Mouse (Mus musculus) layer of hippocampus, adult 2 months (tissue): ENCODE measurements around the gene Ccdc6. TPM values are rescaled to one million over a fixed set of nuclear protein-coding genes. Genes with fewer than 3 reads are reported as not detected.
A peak's percentile ranks its signal among the peaks of the same experiment; 100 is the strongest.

ENCODE experiments used
- DNase-seq, 2 experiments: peaks; one replicate each; pipeline ENCODE4 v3.0.0; 2022; ENCODE audit warnings: low spot score in 2 of 2
- H3K27ac ChIP-seq: fragments of 200-600 bp; 2 replicates; pipeline ENCODE4 v1.8.1; 2022
- H3K4me3 ChIP-seq: fragments of 200-600 bp; 2 replicates; pipeline ENCODE4 v1.8.1; 2022; ENCODE audit warnings: mild to moderate bottlenecking
- CTCF ChIP-seq: fragments of 200-600 bp; conservative IDR thresholded peaks from 2 replicates; pipeline ENCODE4 v1.8.1; 2022; ENCODE audit warnings: antibody characterized with exemption, mild to moderate bottlenecking, moderate library complexity
- total RNA-seq, 2 experiments: library from RNA; stranded (reverse); gene quantifications; 2 replicates each; pipeline ENCODE4 v1.2.3; 2021

Ccdc6 gene
- total RNA-seq, 2 experiments from 2014 or later, result 60.5 to 65.6 TPM

GRCm38 (mm10) chr10:70121406-70121695 is 24.4 kb downstream of the Ccdc6 start:
- Histone ChIP-seq H3K4me3 (no peak overlapping the region), H3K27ac (no peak overlapping the region)
- no peak for DNase-seq
- TF ChIP-seq CTCF, result no peak

- DNase-seq, result no peak
- no peak for TF ChIP-seq CTCF
- H3K4me3 ChIP-seq, result no peak overlapping the region
- no peak overlapping the region for H3K27ac ChIP-seq
Measured at GRCm38 (mm10) chr10:70123454-70123853, 26.5 kb downstream of the Ccdc6 start.

- Histone ChIP-seq H3K4me3 (no peak overlapping the region), H3K27ac (no peak overlapping the region)
- DNase-seq, result no peak
- no peak for TF ChIP-seq CTCF
Measured at GRCm38 (mm10) chr10:70125491-70125890, 28.6 kb downstream of the Ccdc6 start.

- H3K4me3 ChIP-seq, result no peak overlapping the region
- no peak for TF ChIP-seq CTCF
- H3K27ac ChIP-seq, result no peak overlapping the region
- DNase-seq, result no peak
Measured at GRCm38 (mm10) chr10:70127273-70127672, 30.4 kb downstream of the Ccdc6 start.

- no peak for DNase-seq
- Histone ChIP-seq H3K4me3 (no peak overlapping the region), H3K27ac (no peak overlapping the region)
- peak; percentile 35 for TF ChIP-seq CTCF
Measured at GRCm38 (mm10) chr10:70128408-70128807, 31.5 kb downstream of the Ccdc6 start.

GRCm38 (mm10) chr10:70132087-70132560 is 35.2 kb downstream of the Ccdc6 start:
- Histone ChIP-seq H3K4me3 (no peak overlapping the region), H3K27ac (no peak overlapping the region)
- DNase-seq, result no peak
- TF ChIP-seq CTCF, result no peak

GRCm38 (mm10) chr10:70132714-70133113 is 35.8 kb downstream of the Ccdc6 start:
- H3K4me3 ChIP-seq, result no peak overlapping the region
- TF ChIP-seq CTCF, result no peak
- no peak for DNase-seq
- no peak overlapping the region for H3K27ac ChIP-seq

- DNase-seq, result peak; percentile 27 to 46
- no peak for TF ChIP-seq CTCF
- no peak overlapping the region for H3K4me3 ChIP-seq
- H3K27ac ChIP-seq, result no peak overlapping the region
Measured at GRCm38 (mm10) chr10:70133188-70133587, 36.3 kb downstream of the Ccdc6 start.

- no peak overlapping the region for H3K27ac ChIP-seq
- H3K4me3 ChIP-seq, result no peak overlapping the region
- DNase-seq, result no peak
- TF ChIP-seq CTCF, result peak; percentile 71
Measured at GRCm38 (mm10) chr10:70135680-70136079, 38.8 kb downstream of the Ccdc6 start.

- no peak overlapping the region for H3K27ac ChIP-seq
- no peak for DNase-seq
- TF ChIP-seq CTCF, result peak; percentile 61
- H3K4me3 ChIP-seq, result no peak overlapping the region
Measured at GRCm38 (mm10) chr10:70137652-70138051, 40.7 kb downstream of the Ccdc6 start.

- Histone ChIP-seq H3K27ac (no peak overlapping the region), H3K4me3 (no peak overlapping the region)
- no peak for DNase-seq
- TF ChIP-seq CTCF, result no peak
Measured at GRCm38 (mm10) chr10:70138150-70138549, 41.2 kb downstream of the Ccdc6 start.

- no peak for DNase-seq
- no peak for TF ChIP-seq CTCF
- Histone ChIP-seq H3K4me3 (no peak overlapping the region), H3K27ac (no peak overlapping the region)
Measured at GRCm38 (mm10) chr10:70139368-70139767, 42.4 kb downstream of the Ccdc6 start.

GRCm38 (mm10) chr10:70140414-70140813 is 43.5 kb downstream of the Ccdc6 start:
- Histone ChIP-seq H3K4me3 (no peak overlapping the region), H3K27ac (no peak overlapping the region)
- no peak for DNase-seq
- TF ChIP-seq CTCF, result no peak

- peak overlapping the region; percentile 62; the same call in 1 of the 2 replicates for H3K27ac ChIP-seq
- H3K4me3 ChIP-seq, result no peak overlapping the region
- no peak for TF ChIP-seq CTCF
- DNase-seq, result peak; percentile 46 to 56
Measured at GRCm38 (mm10) chr10:70142623-70143022, 45.7 kb downstream of the Ccdc6 start.

- DNase-seq, result no peak
Measured at GRCm38 (mm10) chr10:70144004-70144557, 47.2 kb downstream of the Ccdc6 start.

More at GRCm38 (mm10) chr10:70144004-70144557, 47.2 kb downstream of the Ccdc6 start:
- TF ChIP-seq CTCF, result no peak
- Histone ChIP-seq H3K27ac (peak overlapping the region; percentile 62), H3K4me3 (no peak overlapping the region)
